In the genomic region with DNA sequence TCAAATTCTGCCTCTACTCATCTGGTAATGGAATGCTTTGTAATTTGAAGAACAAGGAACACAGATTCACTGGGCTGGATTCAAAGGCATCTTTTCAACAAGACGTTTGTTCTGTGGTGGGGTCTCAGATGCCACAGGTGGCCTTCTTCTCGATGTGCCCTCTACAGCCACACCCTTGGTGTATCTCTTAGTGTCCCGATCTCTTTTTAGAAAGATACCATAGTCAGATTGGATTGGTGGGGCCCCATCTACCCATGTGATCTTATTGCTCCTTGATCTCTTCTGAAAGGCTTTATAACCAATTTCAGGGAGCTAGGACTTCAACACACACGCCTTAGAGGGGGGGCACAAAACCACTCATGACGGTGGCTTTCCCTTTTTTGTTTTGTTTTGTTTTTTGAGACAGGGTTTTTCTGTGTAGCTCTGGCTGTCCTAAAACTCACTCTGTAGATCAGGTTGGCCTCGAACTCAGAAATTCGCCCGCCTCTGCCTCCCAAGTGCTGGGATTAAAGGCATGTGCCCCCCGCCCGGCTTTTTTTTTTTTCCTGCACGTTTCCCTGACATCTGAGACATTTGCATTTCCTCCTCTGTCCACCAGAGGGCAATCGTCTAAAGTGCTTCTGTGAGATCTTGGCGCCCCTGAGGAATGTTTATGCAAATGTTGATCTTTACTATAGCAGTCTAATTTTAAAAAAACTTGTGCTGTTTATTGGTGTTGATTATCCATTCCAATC, we compare ENCODE assay signal across 9 mouse cellular contexts. TPM values are rescaled to one million over a fixed set of nuclear protein-coding genes. Genes with fewer than 3 reads are reported as not detected.
DNase-seq lines count a peak whose midpoint lies in the region; ATAC-seq and TF ChIP-seq lines count a peak whose summit lies in the region.
"Had no signal": no experiment of that assay in that cellular context is flagged by ENCODE, and none has a peak within 500 bp of the region (broad histone marks: within the 10 kb centered on the region; RNA-seq: fewer than 3 reads in every experiment).

No protein-coding gene starts in this region.

- peak; percentile 73 for DNase-seq in adipocyte (ENCODE audit: low spot score)
- peak; percentile 67 for DNase-seq in embryonic facial prominence, embryonic 14.5 days (ENCODE audit: low spot score)
- DNase-seq in layer of hippocampus, postnatal 10 days (ENCODE audit: low spot score in 2 of 2) = peak; percentile 75 to 78

- TF ChIP-seq EP300 in ES-Bruce4 (IDR thresholded peaks at IDR 0.05; ENCODE audit: insufficient read depth, low read depth, low read length) = no peak

- H3K9ac ChIP-seq in intestine, postnatal 0 days (ENCODE audit: low read depth, low read length) = no peak overlapping the region
- H3K9ac ChIP-seq in intestine, embryonic 16.5 days (ENCODE audit: low read depth, low read length) = no peak overlapping the region
- no peak overlapping the region for H3K9ac ChIP-seq in ES-Bruce4 (ENCODE audit: low read depth, poor library complexity, severe bottlenecking)
- no peak overlapping the region for H3K9ac ChIP-seq in embryonic facial prominence, embryonic 14.5 days (ENCODE audit: low read depth, low read length)
- H3K9ac ChIP-seq: midbrain, embryonic 12.5 days had no signal

- ATAC-seq in intestine, postnatal 0 days = no peak
- no peak for ATAC-seq in intestine, embryonic 16.5 days
- no peak for ATAC-seq in embryonic facial prominence, embryonic 14.5 days (ENCODE audit: low read depth)
- ATAC-seq in megakaryocyte-erythroid progenitor cell, adult 5-6 weeks (replicated peaks; ENCODE audit: low FRiP score, low TSS enrichment, poor library complexity, severe bottlenecking) = peak; percentile 79
- ATAC-seq in monocyte, adult 5-6 weeks (replicated peaks; ENCODE audit: insufficient number of reproducible peaks, low FRiP score, low TSS enrichment, poor library complexity, severe bottlenecking) = no peak

- peak; percentile 78 for TF ChIP-seq CTCF in intestine, postnatal 0 days (IDR thresholded peaks at IDR 0.05; ENCODE audit: low read depth)
- peak; percentile 33 for TF ChIP-seq CTCF in ES-Bruce4 (IDR thresholded peaks at IDR 0.05; ENCODE audit: low read depth, low read length)

- no peaks in the 10 kb centered on the region for H3K36me3 ChIP-seq in intestine, postnatal 0 days (ENCODE audit: control insufficient read depth, insufficient read depth)
- no peaks in the 10 kb centered on the region for H3K36me3 ChIP-seq in intestine, embryonic 16.5 days (ENCODE audit: control insufficient read depth, insufficient read depth, low read length)
- no peaks in the 10 kb centered on the region for H3K36me3 ChIP-seq in ES-Bruce4 (ENCODE audit: control insufficient read depth, insufficient read depth, low read length, poor library complexity, severe bottlenecking)
- no peaks in the 10 kb centered on the region for H3K36me3 ChIP-seq in embryonic facial prominence, embryonic 14.5 days (ENCODE audit: control insufficient read depth, insufficient read depth, low read length)
- H3K36me3 ChIP-seq: midbrain, embryonic 12.5 days had no signal

- no peaks in the 10 kb centered on the region for H3K4me1 ChIP-seq in intestine, postnatal 0 days (replicated peaks; ENCODE audit: control insufficient read depth, insufficient read depth, low read length)
- H3K4me1 ChIP-seq in intestine, embryonic 16.5 days (ENCODE audit: control insufficient read depth, insufficient read depth, low read length) = peaks cover 4% of the 10 kb centered on the region; the same call in 1 of the 2 replicates
- no peaks in the 10 kb centered on the region for H3K4me1 ChIP-seq in ES-Bruce4 (ENCODE audit: control insufficient read depth, insufficient read depth, low read length)
- H3K4me1 ChIP-seq in embryonic facial prominence, embryonic 14.5 days (ENCODE audit: control insufficient read depth, insufficient read depth, low read length) = no peaks in the 10 kb centered on the region
- H3K4me1 ChIP-seq: midbrain, embryonic 12.5 days had no signal

- H3K4me2 ChIP-seq in intestine, postnatal 0 days (replicated peaks; ENCODE audit: low read depth) = no peak overlapping the region; the same call in 1 of the 2 replicates
- H3K4me2 ChIP-seq in intestine, embryonic 16.5 days (ENCODE audit: low read depth, low read length) = no peak overlapping the region
- no peak overlapping the region for H3K4me2 ChIP-seq in embryonic facial prominence, embryonic 14.5 days (ENCODE audit: low read depth, low read length)
- H3K4me2 ChIP-seq: midbrain, embryonic 12.5 days had no signal

- no peaks in the 10 kb centered on the region for H3K9me3 ChIP-seq in intestine, postnatal 0 days (ENCODE audit: control insufficient read depth)
- no peaks in the 10 kb centered on the region for H3K9me3 ChIP-seq in intestine, embryonic 16.5 days (ENCODE audit: control insufficient read depth, low read length)
- H3K9me3 ChIP-seq in ES-Bruce4 (replicated peaks; ENCODE audit: control insufficient read depth, insufficient read depth, low read length, poor library complexity, severe bottlenecking) = no peaks in the 10 kb centered on the region
- H3K9me3 ChIP-seq in embryonic facial prominence, embryonic 14.5 days (ENCODE audit: control insufficient read depth, low read length) = no peaks in the 10 kb centered on the region
- H3K9me3 ChIP-seq: midbrain, embryonic 12.5 days had no signal

- no peaks in the 10 kb centered on the region for H3K27me3 ChIP-seq in intestine, postnatal 0 days (replicated peaks; ENCODE audit: control insufficient read depth, insufficient read depth, low read length)
- H3K27me3 ChIP-seq in intestine, embryonic 16.5 days (replicated peaks; ENCODE audit: control insufficient read depth, insufficient read depth, low read length) = no peaks in the 10 kb centered on the region
- no peaks in the 10 kb centered on the region for H3K27me3 ChIP-seq in ES-Bruce4 (ENCODE audit: control insufficient read depth, insufficient read depth, low read length, poor library complexity, severe bottlenecking)
- H3K27me3 ChIP-seq in embryonic facial prominence, embryonic 14.5 days (replicated peaks; ENCODE audit: control insufficient read depth, insufficient read depth, low read length) = no peaks in the 10 kb centered on the region
- H3K27me3 ChIP-seq: midbrain, embryonic 12.5 days had no signal

- no peak for TF ChIP-seq POLR2A in ES-Bruce4 (IDR thresholded peaks at IDR 0.05; ENCODE audit: insufficient read depth, low read length)

- no peak overlapping the region for H3K4me3 ChIP-seq in intestine, postnatal 0 days (ENCODE audit: low read depth, low read length)
- no peak overlapping the region for H3K4me3 ChIP-seq in intestine, embryonic 16.5 days (ENCODE audit: low read length)
- no peak overlapping the region for H3K4me3 ChIP-seq in ES-Bruce4 (ENCODE audit: low read depth, low read length)
- no peak overlapping the region for H3K4me3 ChIP-seq in embryonic facial prominence, embryonic 14.5 days (ENCODE audit: low read depth, low read length)
- H3K4me3 ChIP-seq: midbrain, embryonic 12.5 days had no signal

- 33% methylated on average over 13 of the region's 13 CpGs for WGBS in intestine, postnatal 0 days
- 40% methylated on average over 13 of the region's 13 CpGs for WGBS in intestine, embryonic 16.5 days
- 41% methylated on average over 13 of the region's 13 CpGs for WGBS in embryonic facial prominence, embryonic 14.5 days

- H3K27ac ChIP-seq in intestine, postnatal 0 days (ENCODE audit: low read depth, low read length) = no peak overlapping the region
- H3K27ac ChIP-seq in intestine, embryonic 16.5 days (ENCODE audit: low read length) = no peak overlapping the region
- no peak overlapping the region for H3K27ac ChIP-seq in ES-Bruce4 (ENCODE audit: insufficient read depth, low read length)
- no peak overlapping the region for H3K27ac ChIP-seq in embryonic facial prominence, embryonic 14.5 days (replicated peaks; ENCODE audit: low read depth, low read length)
- H3K27ac ChIP-seq: midbrain, embryonic 12.5 days had no signal

RNA-seq across cellular contexts. Expression of gene Wasf3, which starts 54.6 kb away (rescaled TPM):
- polyA plus RNA-seq in intestine, postnatal 0 days (2015; fragmentation: Nextera tagmentation; extraction: Ambion mirVana) = 0.81 and 0.85 TPM in 2 replicates
- polyA plus RNA-seq in intestine, embryonic 16.5 days (2015; fragmentation: Nextera tagmentation; extraction: Ambion mirVana) = 1.2 and 1.3 TPM in 2 replicates
- 32.3 and 33.1 TPM in 2 replicates for polyA plus RNA-seq in ES-Bruce4 (2011; ENCODE audit: insufficient read depth, insufficient read length, low read depth, missing spikeins)
- polyA plus RNA-seq in embryonic facial prominence, embryonic 14.5 days (2014; fragmentation: Nextera tagmentation; extraction: Ambion mirVana) = 1.6 and 1.7 TPM in 2 replicates
- total RNA-seq in layer of hippocampus, postnatal 10 days (2021) = 10 to 100 TPM; 77.3 to 85.9 TPM
- not detected in 2 replicates for total RNA-seq in megakaryocyte-erythroid progenitor cell, adult 5-6 weeks (2014; fragmentation: Nextera tagmentation)
- not detected in 2 replicates for total RNA-seq in megakaryocyte-erythroid progenitor cell, adult 5-6 weeks (2017)
- not detected in 3 replicates for total RNA-seq in monocyte, adult 5-6 weeks (2017)

Comparison
In these comparisons a context has a peak if more than half of its experiments do, and no peak if none do; other contexts are left out.
1. RNA of gene Wasf3, which starts 54.6 kb away (polyA plus RNA-seq): 32.3 to 33.1 TPM in ES-Bruce4; 1.6 to 1.7 TPM in embryonic facial prominence, embryonic 14.5 days, 1.2 to 1.3 TPM in intestine, embryonic 16.5 days and 0.81 to 0.85 TPM in intestine, postnatal 0 days; every median in the first group is over 10 times any median in the second.
2. Peak in every context shown above with its lines, with median percentiles within 50 percentile points of each other: DNase-seq.